Mouse (Mus musculus): ENCODE data around the gene Pdcd1lg2.

Gene Pdcd1lg2

GRCm38 (mm10) chr19:29497874-29498273, 87.2 kb downstream of the Pdcd1lg2 start:
- no peak for DNase-seq (ENCODE audit: low spot score)

- no peak for DNase-seq (ENCODE audit: low spot score)
Observed at GRCm38 (mm10) chr19:29498842-29499456, 88.2 kb downstream of the Pdcd1lg2 start.

GRCm38 (mm10) chr19:29500333-29500732, 89.6 kb downstream of the Pdcd1lg2 start:
- no peak for DNase-seq (ENCODE audit: low spot score)

GRCm38 (mm10) chr19:29501106-29501505, 90.4 kb downstream of the Pdcd1lg2 start:
- DNase-seq (ENCODE audit: low spot score), result no peak

- DNase-seq (ENCODE audit: low spot score), result peak; percentile 77
Observed at GRCm38 (mm10) chr19:29501507-29501906, 90.8 kb downstream of the Pdcd1lg2 start.

- DNase-seq (ENCODE audit: low spot score), result no peak
Observed at GRCm38 (mm10) chr19:29504131-29504530, 93.4 kb downstream of the Pdcd1lg2 start.

- no peak for DNase-seq (ENCODE audit: low spot score)
Observed at GRCm38 (mm10) chr19:29505617-29506016, 94.9 kb downstream of the Pdcd1lg2 start.

GRCm38 (mm10) chr19:29508208-29508607, 97.5 kb downstream of the Pdcd1lg2 start:
- DNase-seq (ENCODE audit: low spot score), result no peak

- DNase-seq (ENCODE audit: low spot score), result no peak
Observed at GRCm38 (mm10) chr19:29509857-29510256, 99.1 kb downstream of the Pdcd1lg2 start.

- DNase-seq (ENCODE audit: low spot score), result no peak
Observed at GRCm38 (mm10) chr19:29511826-29512225, 101.1 kb downstream of the Pdcd1lg2 start.

GRCm38 (mm10) chr19:29513111-29513766, 102.5 kb downstream of the Pdcd1lg2 start:
- no peak for DNase-seq (ENCODE audit: low spot score)

- no peak for DNase-seq (ENCODE audit: low spot score)
Observed at GRCm38 (mm10) chr19:29514130-29514529, 103.4 kb downstream of the Pdcd1lg2 start.

GRCm38 (mm10) chr19:29515386-29515785, 104.7 kb downstream of the Pdcd1lg2 start:
- no peak for DNase-seq (ENCODE audit: low spot score)

GRCm38 (mm10) chr19:29515991-29516390, 105.3 kb downstream of the Pdcd1lg2 start:
- no peak for DNase-seq (ENCODE audit: low spot score)

- no peak for DNase-seq (ENCODE audit: low spot score)
Observed at GRCm38 (mm10) chr19:29518409-29518808, 107.7 kb downstream of the Pdcd1lg2 start.

- DNase-seq (ENCODE audit: low spot score), result no peak
Observed at GRCm38 (mm10) chr19:29518922-29519321, 108.2 kb downstream of the Pdcd1lg2 start.
